Mouse (Mus musculus): Measurements from ENCODE around the gene Vmn2r102.

The Vmn2r102 gene

DNA sequence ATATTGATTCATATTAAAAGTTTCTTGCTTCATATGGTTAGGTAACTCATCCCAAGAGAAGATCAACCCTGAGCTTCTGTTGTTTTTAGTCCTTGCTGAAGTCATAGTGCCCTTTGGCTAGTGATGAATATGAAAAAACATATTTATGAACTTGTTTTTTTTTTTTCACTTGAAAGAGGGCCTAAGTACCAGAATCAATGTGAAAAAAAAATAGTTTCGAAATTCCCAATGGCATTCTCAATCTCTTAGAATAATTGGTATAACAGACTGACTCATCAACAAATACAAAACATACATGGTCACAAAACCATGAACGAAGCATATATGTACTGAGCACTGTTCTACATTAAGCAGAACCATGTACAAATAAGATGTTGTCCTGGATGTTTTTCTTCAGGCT is at the start of gene Vmn2r102:
Gene Vmn2r102, plus strand, starts transcription at position 301 of the 400 bp plus-strand sequence.
- DNase-seq (ENCODE audit: low spot score in 2 of 2), result no peak

DNA sequence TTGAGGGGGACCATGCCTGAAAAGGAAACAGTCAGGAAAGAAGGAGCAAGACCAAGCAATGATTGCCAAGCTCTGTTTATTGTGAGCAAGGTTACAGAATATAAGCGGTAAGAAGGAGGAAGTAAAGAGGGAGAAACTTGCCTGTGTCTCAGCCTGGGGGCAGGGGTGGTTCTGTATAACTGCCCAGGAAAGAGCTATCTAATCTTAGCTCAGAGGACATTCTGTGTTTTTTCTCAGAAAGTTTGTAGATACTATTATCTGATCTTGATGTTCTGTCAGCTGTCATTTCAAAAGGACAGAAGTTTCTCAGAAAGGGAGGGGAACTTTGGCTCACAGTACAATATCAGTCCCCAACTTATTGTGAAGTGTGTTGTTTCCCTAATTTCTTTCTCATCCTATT is 30.8 kb upstream of the Vmn2r102 start:
- no peak for DNase-seq (ENCODE audit: low spot score in 2 of 2)

DNA sequence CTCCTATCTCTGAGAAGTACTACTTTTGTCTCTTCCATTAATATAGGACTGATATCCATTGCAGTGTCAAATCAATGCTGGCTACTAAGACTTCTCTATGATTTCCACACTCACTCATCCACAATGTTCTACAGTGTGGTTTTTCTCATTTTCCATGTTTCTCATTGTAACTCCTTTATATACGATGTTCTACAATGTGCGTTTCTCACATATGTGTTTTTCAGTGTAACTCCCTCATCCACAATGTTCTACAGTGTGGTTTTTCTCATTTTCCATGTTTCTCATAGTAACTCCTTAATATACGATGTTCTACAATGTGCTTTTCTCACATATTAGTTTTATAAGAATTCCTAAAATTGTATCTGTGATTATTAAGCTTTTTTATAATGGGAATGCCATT is 1.7 kb upstream of the Vmn2r102 start:
- no peak for DNase-seq (ENCODE audit: low spot score in 2 of 2)

DNA sequence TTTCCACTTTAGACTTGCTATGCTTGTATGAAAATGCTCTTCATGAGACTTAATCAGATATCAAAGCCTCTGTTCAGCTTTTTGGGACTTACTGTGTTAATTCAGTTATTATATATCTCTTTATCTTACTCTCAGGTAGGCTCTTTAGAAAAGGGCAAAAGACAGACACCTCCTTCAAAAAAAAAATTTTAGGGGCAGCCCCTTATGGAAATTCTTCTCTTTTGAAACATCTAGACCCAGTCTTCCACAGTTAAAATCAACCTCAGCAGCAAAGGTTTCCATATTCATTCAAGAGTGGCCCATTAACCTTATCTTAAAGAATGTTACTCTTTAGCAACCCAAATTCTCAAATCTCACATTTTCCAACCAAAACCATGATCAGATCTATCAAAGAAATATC is 31.9 kb downstream of the Vmn2r102 start:
- DNase-seq (ENCODE audit: low spot score in 2 of 2), result no peak
